Mouse (Mus musculus) ovary, postnatal 14 days (tissue): Measurements from ENCODE around the gene Umad1.

Source experiments
- DNase-seq: peaks from one replicate; pipeline ENCODE4 v3.0.0; 2022; ENCODE audit warnings: low spot score

Gene Umad1

DNA sequence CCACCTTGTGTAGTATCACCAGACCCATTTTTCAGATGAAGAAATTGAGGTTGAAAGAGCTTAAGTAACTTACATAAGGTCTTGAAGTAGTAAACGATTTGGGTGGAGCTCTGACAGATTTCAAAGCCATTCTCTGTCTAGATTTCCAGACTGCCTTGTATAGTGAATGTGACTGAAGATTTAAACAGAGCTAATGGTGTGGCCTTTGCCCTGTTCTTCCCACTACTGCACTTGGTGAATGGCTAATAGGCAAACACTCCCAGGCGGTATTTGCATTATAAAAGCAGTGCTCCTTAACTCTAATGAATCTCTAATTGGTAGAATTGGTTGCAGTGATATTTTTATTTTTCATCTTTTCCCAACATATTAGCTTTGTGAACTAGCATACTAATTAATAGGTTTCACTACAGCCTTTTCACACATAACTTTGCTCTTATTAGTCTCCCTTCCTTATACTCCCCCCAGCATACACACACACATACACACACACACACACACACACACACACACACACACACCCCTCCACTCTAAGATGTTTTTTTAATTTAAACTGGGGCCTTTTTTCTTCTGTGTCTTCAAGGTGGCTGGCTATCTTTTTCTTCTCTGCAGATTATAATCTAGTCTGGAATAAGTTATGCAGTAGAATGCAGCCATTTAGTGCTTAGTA, 109.2 kb downstream of the Umad1 start:
- DNase-seq, result no peak

DNA sequence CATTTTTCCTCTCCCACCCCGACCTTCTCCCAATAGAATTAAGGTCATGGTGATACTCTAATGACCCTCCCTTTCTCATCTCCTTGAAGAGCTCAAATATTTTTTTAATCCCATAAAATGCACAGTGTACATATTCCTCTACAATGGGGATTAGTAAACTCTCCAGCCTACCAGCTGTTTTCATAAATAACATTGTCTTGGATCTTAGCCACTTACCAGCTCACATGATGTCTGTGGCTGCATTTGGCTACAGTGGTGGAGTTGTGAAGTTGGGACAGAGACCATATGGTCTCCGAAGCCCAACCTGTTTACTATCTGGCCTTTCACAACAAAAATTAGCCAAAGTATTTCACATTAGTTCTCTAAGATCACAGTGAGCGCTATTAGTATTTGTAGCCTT, 111.5 kb downstream of the Umad1 start:
- no peak for DNase-seq

DNA sequence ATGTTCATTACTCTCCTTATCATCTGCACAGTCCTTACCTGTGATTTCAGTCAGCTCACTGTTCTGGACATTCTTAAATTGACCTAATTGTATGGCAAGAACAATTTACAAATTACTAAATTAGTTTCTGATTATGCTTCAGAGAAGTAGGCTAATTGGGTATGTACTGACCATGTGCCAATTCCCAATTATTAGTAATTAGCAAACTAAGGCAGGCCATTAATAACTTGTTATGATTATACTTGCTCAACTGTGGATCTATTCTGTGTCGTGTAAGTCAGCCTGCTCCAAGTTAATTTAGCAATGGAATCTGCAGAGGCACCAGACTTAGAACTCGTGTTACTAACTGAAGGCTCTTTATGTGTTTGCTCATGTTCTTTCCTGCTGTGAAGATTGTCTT, 114.0 kb downstream of the Umad1 start:
- no peak for DNase-seq

DNA sequence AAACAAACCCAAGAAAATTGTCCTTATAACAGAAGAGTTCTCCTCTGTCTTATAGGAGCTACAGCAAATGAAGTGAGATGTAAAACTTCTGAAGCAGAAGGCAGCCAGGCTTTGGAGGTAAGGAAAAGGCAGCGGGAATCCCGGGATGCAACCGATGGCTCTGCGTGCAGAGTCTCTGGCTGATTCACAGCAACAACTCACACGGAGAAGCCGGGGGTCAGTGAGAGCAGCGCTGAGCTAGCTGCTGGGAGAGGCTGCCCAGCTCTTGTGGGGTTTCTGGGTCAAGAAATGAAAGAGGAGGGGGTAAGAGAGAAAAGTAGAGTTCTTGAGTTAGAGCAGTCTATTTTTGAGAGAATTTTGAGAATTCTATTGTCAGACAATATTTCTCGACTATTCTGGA, 114.8 kb downstream of the Umad1 start:
- no peak for DNase-seq

DNA sequence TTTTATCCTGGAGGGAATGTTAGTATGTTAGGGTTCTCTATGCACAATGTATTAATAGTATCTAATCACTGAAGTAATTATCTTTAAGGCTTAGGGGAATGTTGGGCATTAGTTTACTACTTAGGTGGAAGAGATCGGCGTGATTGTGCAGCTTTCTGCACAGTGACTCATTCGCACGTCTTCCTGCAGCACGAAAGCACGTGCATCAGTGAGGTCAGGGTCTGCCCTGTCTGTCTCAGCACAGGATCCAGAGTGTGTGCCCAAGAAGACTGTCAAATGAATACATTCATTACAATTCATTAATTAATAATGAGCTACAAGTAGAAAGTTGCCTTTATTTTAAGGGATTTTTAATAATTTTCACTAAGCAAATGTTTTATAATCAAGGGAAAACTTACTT, 115.2 kb downstream of the Umad1 start:
- no peak for DNase-seq

DNA sequence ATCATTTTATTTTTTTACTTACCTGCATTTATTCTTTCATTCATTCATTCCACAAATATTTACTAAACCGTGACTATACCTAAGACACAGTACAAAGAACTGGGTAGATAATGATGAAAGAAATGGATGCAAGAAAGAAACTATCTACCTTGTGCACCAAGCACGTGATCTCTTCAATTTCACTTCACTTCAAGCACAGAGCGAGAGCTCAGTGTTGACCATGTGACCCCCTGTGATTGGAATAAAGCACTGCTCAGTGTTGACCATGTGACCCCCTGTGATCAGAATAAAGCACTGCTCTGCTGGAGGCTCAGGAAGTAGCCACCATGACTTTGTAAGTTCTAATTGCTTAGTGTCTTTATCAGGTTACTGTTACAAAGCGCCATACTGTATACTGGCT, 115.6 kb downstream of the Umad1 start:
- DNase-seq, result no peak

DNA sequence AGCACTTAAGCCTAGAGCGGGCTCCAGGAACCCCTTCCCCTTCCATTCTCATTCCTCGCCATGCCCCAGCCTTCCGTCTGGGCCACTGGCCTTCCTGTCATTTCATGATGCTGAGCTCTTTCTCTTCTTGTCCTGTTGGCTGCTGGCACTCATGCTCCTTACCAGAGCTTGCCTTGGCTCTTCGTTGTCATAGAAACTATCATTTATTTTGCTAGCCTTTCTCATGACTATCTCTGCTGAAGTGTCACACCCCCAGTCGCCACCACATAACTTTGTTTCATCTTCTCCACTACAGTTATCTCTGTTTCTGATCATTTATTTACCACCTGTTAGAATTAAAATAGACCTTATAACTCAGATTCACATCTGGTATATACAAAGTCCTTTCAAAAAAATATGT, 117.3 kb downstream of the Umad1 start:
- DNase-seq, result no peak

DNA sequence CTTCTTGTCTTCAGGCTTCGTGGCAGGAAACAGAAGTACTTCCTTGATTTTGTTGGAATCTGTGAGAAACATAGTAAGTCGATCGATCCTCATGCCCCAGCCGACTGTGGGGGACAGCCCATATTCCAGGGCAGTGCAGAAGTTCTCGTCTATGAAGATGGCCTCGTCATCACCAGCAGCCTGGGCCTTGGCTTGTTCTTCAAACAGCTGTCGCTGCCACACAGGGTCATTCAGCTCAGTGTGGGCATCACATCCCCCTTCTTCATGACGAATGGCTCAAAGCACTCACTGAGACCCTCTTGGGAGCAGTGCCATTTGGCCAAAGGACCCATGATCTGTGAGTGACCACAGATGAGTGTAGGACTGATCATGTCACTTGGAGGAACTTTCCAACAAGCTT, 118.6 kb downstream of the Umad1 start:
- no peak for DNase-seq

DNA sequence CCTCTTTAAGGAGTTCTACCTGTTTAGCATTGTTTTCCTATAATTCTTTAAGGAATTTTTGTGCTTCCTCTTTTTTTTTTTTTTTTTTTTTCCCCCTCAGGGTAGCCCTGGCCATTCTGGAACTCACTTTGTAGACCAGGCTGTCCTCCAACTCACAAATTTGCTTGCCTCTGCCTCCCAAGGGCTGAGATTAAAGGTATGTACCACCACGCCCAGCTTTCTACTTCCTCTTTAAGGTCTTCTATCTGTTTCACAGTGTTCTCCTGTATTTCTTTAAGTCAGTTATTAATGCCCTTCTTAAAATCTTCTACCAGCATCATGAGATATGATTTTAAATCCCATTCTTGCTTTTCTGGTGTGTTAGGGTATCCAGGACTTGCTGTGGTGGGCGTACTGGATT, 130.2 kb downstream of the Umad1 start:
- no peak for DNase-seq

DNA sequence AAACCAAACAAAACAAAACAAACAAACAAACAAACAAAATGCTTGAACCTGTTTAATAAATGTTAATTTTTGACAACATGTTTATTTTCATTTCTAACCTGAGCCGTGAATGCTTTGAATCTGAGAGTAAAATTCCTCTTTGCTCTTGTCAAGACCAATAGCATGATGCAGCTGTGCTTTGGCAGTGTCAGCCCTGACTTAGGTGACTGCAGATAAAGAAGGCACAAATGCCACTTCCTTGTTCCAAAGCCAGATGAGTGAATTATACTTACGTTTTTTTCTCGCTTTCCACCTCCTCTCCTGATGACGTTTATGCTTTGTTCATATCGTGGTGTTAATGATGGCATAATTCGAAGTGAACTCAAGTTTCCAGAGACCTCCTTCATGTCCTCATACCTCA, 131.2 kb downstream of the Umad1 start:
- no peak for DNase-seq

DNA sequence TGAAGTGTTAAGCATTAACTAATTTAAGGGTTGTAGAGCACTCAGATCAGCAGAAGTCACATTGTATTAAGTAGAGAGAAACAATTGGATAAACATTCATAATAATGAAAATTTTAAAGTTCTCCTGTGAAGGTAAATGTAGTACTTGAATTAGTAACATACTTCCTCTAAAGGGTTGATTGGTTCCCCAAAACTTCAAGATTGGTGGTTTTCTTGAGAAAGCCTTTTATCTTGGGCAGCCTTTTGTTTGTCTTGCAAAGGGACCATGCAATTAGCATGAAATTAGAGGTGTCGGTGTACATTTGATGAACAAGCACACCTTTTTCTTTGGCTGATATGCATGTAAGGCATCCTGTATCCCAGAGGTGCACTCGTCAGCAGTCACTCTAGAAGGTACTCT, 131.8 kb downstream of the Umad1 start:
- DNase-seq, result no peak

DNA sequence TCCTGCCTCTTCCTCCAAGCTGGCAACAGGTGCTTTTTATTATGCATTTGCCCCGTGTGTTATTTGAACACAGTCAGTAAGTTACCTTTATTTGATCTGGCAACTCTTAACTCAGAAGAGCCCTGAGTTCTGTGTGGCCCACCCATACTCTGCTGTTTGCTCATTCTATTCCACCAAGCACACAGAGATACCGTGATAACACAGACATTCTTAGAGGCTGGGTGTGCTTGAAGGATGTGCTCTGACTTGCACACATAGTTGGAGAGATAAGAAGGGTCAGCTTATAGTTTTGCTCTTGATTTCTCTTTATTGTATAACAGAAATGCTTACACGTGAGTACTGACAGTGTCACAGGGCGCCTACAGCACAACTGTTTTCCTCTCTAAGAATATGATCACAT, 133.9 kb downstream of the Umad1 start:
- no peak for DNase-seq

DNA sequence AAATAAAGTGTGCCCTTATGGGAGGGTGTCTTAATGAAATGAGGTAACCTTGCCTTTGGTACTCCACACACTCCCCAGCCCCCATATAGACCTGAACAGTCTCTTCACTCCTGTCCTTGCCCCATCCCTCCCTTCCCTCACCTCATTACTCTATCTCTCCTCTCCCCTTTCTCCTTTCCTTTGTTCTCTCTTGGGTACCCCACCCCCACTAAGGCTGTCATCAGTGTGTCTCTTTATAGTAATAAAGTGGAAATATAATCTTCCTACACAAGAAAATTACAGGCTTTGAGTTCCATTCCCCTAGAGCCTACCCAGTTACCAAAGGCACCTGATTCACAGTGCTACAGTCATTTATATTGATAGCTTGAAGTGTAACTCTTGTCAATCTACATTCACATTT, 135.0 kb downstream of the Umad1 start:
- no peak for DNase-seq

DNA sequence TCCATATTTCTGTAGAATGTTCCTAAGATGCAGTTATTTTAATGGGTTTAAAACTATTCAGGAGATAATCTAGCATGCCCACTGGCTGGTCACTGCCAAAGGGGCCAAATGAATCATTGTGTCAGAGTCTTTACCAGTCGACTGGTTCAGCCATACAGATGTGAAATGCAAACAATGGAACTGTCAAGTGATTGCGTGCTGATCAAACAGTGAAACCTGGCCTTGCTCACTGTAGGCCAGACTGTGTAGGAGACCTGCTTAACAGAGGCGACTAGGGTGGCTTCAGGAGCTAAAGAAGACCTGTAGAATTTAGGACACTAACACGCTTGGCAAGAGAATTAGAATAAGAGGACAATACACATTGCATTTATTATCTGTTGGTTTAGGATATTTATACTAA, 136.0 kb downstream of the Umad1 start:
- DNase-seq, result no peak

DNA sequence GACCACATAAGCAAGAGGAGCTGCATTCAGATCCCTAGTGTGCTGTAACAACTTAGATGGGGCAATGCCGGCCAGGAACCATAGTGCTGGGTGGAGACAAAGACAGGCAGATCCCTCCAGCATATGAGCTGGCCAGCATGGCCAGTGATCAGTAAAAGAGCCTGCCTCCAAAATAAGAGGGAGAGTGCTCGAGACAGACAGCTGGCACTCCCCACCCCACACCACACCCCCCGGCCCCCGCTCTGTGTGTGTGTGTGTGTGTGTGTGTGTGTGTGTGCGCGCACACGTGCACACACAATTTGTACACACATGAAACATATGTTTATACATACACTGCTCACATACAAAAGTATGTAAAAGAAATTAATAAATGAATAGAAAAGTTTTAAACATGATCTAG, 138.2 kb downstream of the Umad1 start:
- no peak for DNase-seq

DNA sequence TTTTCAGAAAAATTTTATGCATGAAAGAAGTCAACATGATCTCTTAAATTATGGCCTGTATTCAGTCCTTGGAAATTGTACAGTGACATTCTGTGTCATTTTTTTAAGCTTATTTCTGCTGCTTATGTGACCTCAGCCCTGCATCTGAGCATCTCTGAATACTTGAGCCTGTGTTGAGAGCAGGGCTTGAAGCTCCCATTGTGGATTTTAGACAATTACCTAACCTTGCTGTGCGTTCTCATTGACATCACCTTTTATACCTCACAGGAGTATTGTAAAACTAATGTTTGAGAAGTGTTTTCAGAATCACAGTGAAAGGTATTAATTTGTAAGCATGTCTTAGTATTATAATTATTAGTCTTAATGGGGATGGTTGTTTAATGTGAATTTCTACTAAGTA, 140.6 kb downstream of the Umad1 start:
- no peak for DNase-seq

DNA sequence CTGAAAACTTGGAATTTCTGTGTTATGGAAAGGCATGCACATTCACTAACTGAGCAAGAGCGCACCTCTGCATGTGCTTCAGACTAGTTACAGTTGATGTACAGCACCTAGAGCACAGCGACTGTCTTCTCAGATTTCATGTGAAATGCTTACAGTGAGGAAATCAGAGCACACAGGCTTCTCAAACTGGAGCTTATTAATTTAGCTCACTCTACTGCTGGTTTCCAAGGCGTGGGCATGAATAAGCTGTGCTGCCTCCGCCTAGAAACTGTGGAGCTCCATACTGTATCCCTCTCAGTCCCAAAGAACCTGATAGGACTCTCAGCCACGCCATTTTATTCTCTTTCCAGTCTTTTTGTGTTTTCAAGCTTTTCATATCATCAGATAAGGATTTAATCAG, 144.0 kb downstream of the Umad1 start:
- DNase-seq, result no peak

DNA sequence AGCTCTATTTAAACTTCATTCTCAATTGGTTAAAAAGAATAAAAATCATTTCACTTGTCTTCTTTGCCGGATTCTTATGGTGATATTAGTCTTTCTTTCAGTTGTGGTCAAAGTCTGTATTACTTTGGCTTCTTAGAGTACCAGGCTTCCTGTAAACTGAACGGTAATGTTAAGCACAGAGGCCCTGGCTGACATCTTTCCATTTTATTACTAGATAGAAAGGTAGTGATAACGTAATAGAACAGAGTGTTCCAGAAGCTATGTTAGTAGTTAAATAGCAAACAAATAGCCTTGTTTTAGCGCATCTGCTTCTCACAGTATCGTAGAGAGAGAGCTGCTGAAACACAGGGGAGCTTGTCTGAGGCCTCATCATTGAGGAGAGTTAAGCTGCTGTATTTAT, 146.8 kb downstream of the Umad1 start:
- DNase-seq, result no peak

DNA sequence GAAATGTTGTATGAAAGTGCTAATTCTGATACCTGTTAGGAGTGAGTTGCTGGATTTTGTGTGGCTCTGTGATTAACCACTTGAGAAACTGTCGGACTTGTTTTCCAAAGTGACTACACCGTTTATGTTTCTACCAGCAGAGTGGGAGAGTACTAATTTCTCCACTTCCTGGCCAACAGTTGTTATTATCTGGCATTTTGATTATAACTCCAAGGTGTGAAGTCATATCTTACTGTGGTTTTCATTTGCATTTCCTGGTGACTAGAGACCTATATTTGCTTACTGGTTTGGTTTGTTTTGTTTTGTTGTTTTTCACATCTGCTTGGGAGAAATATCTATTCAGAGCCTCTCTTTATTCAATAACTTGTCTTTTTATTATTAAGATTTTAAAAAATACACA, 149.2 kb downstream of the Umad1 start:
- no peak for DNase-seq

DNA sequence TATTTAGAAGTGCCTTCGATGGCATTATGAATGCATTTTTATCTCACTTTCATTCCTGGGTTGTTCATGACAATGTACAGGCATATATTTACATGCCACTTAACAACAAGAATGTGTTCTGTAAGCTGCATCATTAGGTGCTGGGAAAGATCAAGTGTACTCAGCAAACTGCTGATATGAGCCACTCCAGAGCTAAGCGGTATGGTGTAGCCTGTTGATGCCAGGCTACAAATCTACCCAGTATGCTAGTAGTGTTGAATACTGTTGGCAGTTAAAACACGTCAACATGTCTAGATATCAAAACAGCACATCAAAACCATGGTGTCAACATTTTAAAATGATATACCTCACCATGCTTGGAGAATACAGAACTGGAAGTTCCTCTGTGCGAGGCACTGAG, 150.8 kb downstream of the Umad1 start:
- no peak for DNase-seq

DNA sequence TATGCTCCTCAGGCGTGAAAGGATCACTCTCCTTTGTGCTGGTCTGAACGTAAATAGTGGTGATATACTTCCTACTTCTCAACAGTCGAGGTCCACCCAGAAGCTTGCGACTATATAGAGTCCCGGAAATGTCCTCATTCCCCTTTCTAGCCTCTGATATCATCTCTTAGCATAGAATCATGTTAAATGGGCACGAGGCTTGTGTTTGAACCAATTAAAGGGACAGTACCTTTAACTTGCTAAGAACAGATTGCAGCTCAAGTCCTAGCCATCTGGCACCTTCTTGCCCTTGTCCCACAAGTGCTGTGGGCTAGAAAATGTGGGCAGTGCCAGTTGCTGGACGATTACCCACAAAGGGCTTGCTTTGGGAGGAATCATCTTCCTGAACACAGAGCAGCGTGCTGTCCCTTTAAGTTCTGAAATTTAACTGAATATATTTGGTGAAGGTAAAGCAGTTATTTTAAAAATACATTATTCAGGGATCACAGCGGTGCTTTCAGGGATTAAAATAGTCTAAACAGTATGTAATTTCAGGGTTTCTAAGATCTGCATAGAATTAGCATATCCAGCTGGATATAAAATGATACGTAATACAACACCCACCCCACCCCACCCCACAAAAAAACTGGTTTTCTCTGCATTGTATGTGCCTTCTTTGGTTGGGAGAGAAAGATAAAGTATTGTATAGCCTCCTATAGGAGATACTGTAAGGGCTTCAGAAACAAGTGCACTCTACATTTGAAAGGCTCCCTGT, 153.9 kb downstream of the Umad1 start:
- DNase-seq, result no peak

DNA sequence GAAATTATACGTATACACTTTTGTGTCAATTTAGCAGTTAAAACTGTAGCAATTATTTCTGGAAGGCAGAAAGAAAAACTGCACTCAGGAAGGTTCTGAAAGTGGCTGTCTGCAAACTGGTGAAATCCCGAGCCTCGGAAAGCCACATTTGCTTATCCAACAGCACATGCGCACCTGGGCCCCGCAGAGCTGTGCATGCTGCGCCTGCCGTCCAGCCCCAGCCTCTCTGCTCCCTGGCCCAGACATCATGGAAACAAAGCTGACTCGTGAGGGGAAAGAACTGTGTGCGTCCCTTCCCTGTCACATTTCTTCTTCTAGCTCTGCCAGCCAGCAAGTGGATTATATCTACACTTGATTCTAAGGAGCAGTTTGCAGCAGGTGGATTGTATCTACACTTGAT, 154.9 kb downstream of the Umad1 start:
- no peak for DNase-seq

DNA sequence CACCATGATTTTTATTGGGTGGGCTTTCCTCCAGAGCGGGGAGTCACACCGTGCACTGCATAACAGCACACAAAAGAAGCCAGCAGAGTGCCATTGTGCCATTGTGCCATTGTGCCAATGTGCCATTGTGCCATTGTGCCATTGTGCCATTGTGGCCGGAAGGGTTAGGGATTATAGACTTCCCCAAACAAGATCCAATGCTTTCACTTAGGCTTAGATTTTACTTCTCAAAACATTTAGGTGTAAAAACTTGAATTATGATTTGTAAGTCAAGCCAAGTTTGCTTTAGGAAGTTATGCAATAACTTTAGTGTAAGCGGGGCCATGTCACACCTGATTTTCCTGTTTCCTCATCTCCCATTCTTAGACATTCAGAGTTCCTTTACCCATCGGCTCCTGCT, 156.7 kb downstream of the Umad1 start:
- no peak for DNase-seq
